Mouse (Mus musculus): ENCODE results near the gene Tmbim4.
"Not testable (repeated sequence)": the region's sequence is repeated elsewhere in the genome, so short reads cannot be mapped to it uniquely, and the experiment has no call there.

Gene Tmbim4

DNA sequence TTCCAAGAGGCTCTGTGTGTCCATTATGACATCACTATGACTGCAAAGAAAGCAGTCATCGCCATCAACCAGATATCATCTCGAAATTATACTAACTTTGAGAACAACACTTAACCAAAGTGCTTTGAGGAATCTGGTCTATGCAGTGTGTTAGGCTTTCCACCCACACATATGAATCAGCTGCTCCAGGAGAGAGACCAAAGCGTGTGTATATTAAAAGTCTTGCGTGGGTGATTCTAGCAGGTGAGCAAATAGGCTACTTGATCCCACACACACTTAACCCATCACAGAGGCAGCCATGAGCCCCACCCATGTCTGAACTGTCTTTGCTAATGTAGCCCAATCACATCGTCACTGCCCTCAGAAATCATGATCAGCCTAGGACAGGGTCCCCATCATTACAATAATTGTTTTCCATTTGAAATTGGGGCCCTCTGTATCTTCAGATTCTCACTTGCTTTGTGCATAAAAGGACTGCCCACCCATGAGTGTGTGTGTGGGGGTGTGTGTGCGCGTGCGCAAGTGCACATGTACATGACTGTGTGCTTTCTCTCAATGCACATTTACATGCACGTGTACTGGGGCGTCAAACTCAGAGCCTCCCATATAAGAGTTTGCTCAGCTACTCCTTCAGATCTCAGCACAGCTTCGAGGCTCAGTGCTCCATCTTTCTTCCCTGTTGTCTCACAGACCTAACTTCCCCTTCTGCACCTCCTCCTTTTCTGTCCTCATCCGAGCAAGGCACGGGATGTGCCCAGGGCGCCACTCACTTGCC lies 4.1 kb upstream of the Tmbim4 start:
- no peak for DNase-seq

- peak; percentile 93 for DNase-seq
These were observed 592 bp downstream of the Tmbim4 start, which contains the start of gene Irak3 for GRCm38 (mm10) chr10:120201961-120202402. Irak3 (minus strand) TSS chr10:120202130.

GRCm38 (mm10) chr10:120202467-120203250 lies 1.3 kb downstream of the Tmbim4 start:
- DNase-seq, result no peak

DNA sequence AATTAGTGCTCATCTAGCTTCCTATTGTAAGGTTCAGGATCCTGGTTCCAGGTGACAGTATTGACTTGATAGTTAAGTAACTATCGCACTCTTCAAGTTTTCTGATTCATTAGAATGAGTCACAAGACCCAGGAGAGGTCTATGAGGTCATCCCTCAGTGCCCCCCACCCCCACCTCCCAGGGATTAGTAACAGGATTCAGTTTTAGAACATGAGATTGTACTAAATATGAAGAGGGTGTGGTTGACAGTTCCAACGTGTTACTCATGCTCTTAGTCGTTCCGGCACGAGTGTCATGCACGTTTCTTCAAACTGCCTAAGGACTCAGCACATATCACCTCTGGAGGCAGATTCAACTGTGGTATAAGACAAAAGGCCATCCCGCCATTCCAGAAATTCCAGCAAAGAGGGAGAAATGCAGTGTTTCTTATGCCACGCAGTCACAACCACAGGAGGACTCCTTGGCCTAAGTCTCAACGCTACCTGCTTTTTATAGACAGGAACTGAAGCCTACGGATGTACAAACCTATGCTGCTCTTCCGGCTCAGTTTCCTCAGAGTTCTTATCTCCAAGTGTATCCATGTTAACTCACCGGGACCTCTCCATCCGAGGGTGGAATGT lies 3.3 kb downstream of the Tmbim4 start:
- DNase-seq, result no peak

GRCm38 (mm10) chr10:120208015-120208414 lies 6.6 kb downstream of the Tmbim4 start:
- no peak for DNase-seq

- peak; percentile 92 for DNase-seq
These were observed 7.5 kb downstream of the Tmbim4 start for GRCm38 (mm10) chr10:120208575-120209538.

GRCm38 (mm10) chr10:120209539-120209925 lies 8.1 kb downstream of the Tmbim4 start:
- no peak for DNase-seq

GRCm38 (mm10) chr10:120210096-120210495 lies 8.7 kb downstream of the Tmbim4 start:
- DNase-seq, result no peak

DNA sequence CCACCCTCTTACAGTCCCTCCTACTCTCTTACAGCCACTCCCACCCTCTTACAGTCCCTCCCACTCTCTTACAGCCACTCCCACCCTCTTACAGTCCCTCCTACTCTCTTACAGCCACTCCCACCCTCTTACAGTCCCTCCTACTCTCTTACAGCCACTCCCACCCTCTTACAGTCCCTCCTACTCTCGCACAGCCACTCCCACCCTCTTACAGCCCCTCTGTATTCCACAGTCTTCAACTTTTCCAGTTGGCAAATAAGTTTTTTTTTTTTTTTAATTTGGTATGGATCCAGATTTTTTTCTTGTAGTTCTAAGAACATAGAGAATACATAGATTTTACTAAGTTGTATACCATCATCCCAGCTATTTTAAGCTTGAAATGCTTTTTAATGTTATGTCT lies 15.7 kb downstream of the Tmbim4 start:
- DNase-seq, result not testable (repeated sequence)

- no peak for DNase-seq
These were observed 17.6 kb downstream of the Tmbim4 start for GRCm38 (mm10) chr10:120218996-120219395.

DNA sequence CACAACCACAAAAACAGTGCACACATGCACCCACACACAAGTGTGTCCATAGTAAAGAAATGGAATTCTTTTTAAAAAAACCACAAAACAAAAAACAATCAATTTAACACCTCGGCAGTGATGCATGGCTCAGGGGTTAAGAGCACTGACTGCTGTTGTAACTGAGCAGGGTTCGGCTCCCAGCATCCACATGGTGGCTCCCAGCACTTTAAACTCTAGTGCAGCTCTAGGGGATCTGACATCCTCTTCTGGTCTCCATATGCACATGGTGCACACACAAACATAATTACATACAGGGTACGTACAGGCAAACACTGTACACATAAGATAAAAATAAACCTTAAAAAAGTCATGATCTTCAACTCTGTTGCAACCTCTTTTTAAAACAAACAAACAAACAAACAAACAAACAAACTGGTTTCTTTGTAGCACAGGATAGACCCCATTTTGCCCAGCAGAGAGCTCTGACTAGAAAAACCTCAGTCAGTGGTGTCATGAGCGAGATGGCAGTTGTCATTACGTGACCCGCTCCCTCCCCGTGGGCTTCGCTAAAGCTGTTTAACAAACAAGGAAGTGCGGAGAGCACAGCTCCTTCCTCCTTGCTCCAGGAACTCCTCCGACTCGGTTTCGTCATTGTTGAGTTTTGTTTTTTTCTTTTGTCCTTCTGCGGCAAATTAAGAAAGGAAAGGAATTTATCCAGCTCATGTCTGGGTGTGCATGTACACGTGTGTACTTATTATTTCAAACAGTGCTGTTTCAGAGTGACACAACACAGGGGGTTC lies 18.4 kb downstream of the Tmbim4 start:
- DNase-seq, result no peak

DNA sequence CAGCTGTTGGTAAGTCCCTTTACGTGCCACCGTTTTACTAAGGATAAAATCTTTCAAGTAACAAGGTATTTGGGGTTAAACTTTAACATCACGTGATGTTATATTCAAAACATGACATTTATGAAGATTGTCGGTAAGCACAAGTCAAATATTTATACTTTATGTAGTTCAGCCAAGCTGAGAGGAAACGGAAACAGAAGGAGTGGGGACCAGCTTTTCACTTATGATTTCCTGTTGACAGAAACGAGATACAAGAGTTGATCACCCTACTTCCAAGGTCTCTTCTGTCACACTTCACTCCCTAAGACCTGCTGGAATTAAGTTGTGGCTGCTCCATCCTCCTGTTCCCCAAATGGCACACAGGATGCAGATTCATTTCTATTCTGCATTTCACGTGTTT lies 19.4 kb downstream of the Tmbim4 start:
- DNase-seq, result no peak

- DNase-seq, result peak; percentile 76
These were observed 25.7 kb downstream of the Tmbim4 start, which contains the start of gene Llph for GRCm38 (mm10) chr10:120226871-120227661. Llph (plus strand) TSS chr10:120227070.

DNA sequence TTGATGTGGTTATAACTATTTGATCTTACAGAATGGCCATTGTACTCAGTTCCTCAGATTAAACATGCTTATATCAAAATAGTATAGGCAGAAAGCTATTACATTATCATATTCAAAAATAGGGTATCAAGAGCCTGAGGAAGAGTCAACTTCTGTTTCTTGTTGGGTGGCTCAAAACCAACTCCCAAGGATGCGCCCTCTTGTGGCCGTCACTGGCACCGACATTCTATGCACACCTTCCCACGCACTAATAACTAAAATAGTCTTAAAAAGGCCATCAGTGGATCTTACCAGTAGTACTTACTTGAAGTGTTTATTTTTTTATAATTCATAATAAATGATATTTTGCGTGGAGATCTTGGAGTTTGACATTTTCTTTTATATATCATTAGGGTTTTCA lies 30.3 kb downstream of the Tmbim4 start:
- peak; percentile 78 for DNase-seq

- DNase-seq, result peak; percentile 74
These were observed 32.4 kb downstream of the Tmbim4 start for GRCm38 (mm10) chr10:120233655-120234367.

DNA sequence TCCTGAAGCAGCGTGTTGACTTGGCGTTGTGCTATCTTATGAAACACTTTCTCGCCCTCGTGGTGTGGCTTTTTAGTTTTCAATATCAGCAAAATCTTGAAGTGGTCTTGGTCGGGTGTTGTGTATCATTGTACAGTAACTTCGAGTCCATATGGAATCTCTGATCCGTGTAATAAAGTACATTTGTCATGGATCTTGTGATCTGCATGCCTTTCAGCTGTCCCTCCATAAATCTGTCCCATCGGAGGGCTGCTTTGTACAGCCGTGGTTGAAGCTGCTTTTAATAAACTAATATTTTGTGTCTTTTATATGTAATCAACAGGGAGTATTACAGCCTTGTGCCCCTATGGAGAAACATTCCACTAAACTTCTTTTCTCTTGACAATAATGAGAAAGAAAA lies 35.5 kb downstream of the Tmbim4 start:
- no peak for DNase-seq

DNA sequence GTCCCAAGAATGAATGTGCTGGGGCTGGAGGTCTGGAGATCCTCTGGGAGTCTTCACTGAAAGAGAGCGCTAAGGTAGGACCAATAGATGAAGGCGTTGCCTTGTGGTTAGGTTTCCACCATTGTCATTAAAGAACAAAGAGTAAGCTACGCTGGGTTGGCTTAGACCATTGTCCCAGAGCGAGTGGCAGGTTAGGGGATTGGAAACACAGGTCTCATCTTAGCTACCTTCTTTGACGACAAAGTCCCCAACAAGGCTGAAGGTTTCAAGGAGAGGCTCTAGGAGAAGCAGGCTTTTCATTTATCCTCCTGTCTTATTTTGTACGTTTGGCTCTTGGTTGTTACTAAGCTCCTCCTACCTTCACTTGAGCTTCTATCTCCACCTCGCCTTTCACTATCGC lies 36.9 kb downstream of the Tmbim4 start:
- DNase-seq, result no peak

DNA sequence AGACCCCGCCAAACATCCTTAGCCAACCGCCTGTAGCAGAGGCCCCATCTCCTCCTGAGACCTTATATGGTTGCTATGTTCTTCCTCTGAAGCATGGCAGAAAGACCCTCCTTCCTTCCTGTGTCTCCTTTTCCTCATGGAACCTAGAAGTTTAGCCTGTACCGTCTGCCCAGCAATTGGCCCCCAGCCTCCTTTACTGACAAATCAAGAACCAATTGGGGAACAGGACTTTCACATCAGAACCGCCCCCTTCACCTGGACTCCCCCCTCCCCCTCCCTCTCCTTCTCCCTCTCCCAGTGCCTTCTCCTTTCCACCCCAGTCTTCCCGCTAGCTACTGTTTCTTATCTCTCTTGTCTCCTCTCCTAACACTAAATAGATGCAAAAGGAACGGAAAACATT lies 38.1 kb downstream of the Tmbim4 start:
- DNase-seq, result no peak

DNA sequence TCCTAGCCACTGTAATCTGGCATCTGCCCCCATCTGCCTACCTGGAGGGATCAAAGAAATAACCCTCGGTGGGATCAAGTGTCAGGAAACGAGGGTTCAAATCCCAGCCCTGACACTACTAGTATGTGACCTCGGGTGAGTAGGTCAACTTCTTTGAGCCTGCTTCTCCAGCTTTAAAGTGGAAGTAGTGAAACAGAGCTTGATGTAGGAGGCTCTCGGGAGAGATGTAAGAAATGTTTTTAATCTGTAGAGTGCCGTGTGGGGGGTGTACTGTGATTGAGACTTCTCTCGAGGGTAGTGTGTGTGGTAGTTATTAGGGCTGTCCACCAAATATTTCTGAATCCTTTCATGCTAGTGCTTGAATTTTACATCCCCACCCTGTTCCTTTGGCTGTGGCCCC lies 41.0 kb downstream of the Tmbim4 start:
- DNase-seq, result no peak

DNA sequence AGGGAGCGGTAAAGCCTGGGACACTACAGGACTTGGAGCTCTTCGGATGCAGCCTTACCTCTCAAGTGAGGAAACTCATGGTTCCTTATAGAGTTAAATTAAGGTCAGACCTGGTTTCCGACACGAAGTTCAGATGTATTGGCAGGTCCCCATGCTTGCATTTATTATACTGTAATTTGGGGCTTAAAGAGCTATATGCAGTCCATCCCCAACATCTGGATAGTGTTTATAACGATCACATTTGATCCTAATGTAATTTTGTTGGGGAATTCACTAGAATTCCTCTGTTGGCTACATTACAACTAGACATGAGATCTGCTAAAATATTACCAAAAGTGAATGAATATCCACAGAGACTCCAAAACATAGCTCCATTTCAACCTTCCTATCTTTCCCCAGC lies 44.3 kb downstream of the Tmbim4 start:
- no peak for DNase-seq
